ENCODE assay signal across 8 mouse cellular contexts in genomic region chr8:127118373-127118861, GRCm38 (mm10). TPM values are rescaled to one million over a fixed set of nuclear protein-coding genes. Genes with fewer than 3 reads are reported as not detected.
DNase-seq lines count a peak whose midpoint lies in the region; ATAC-seq and TF ChIP-seq lines count a peak whose summit lies in the region.

No protein-coding gene starts in this region.

- no peak overlapping the region for H3K27ac ChIP-seq in forebrain, embryonic 14.5 days (ENCODE audit: low read depth, low read length)
- H3K27ac ChIP-seq in forebrain, embryonic 11.5 days (ENCODE audit: low read depth, low read length), result no peak overlapping the region
- peak overlapping the region; percentile 33 for H3K27ac ChIP-seq in heart, embryonic 15.5 days
- no peak overlapping the region for H3K27ac ChIP-seq in intestine, postnatal 0 days (ENCODE audit: low read depth, low read length)

- DNase-seq in forebrain, embryonic 14.5 days (ENCODE audit: low spot score), result peak; percentile 78
- DNase-seq in forebrain, embryonic 11.5 days (ENCODE audit: low spot score), result no peak
- DNase-seq in urinary bladder, postnatal 14 days (ENCODE audit: low spot score), result peak; percentile 61
- DNase-seq in urinary bladder, adult 18-20 months (ENCODE audit: low spot score in 2 of 2), result no peak
- no peak for DNase-seq in lung, postnatal 4 days
- no peak for DNase-seq in embryo, embryonic 10.5 days (ENCODE audit: low spot score)

- 57% methylated on average over 11 of the region's 11 CpGs for WGBS in forebrain, embryonic 14.5 days
- 79% methylated on average over 11 of the region's 11 CpGs for WGBS in forebrain, embryonic 11.5 days
- WGBS in heart, embryonic 15.5 days, result 63% methylated on average over 11 of the region's 11 CpGs
- WGBS in intestine, postnatal 0 days, result 80% methylated on average over 11 of the region's 11 CpGs

- no peak overlapping the region for H3K4me2 ChIP-seq in forebrain, embryonic 14.5 days (ENCODE audit: low read length)
- no peak overlapping the region for H3K4me2 ChIP-seq in forebrain, embryonic 11.5 days (ENCODE audit: low read depth, low read length, severe bottlenecking)
- no peak overlapping the region for H3K4me2 ChIP-seq in heart, embryonic 15.5 days
- H3K4me2 ChIP-seq in intestine, postnatal 0 days (replicated peaks; ENCODE audit: low read depth), result no peak overlapping the region

- H3K27me3 ChIP-seq in forebrain, embryonic 14.5 days (replicated peaks; ENCODE audit: control insufficient read depth, insufficient read depth, low read length), result no peaks in the 10 kb centered on the region
- no peaks in the 10 kb centered on the region for H3K27me3 ChIP-seq in forebrain, embryonic 11.5 days (ENCODE audit: control insufficient read depth, insufficient read depth, low read length)
- H3K27me3 ChIP-seq in heart, embryonic 15.5 days, result no peaks in the 10 kb centered on the region
- H3K27me3 ChIP-seq in intestine, postnatal 0 days (replicated peaks; ENCODE audit: control insufficient read depth, insufficient read depth, low read length), result no peaks in the 10 kb centered on the region

- no peaks in the 10 kb centered on the region for H3K9me3 ChIP-seq in forebrain, embryonic 14.5 days (replicated peaks; ENCODE audit: control insufficient read depth, low read length)
- H3K9me3 ChIP-seq in forebrain, embryonic 11.5 days (ENCODE audit: control insufficient read depth, low read length), result no peaks in the 10 kb centered on the region
- H3K9me3 ChIP-seq in heart, embryonic 15.5 days (replicated peaks), result no peaks in the 10 kb centered on the region
- H3K9me3 ChIP-seq in intestine, postnatal 0 days (ENCODE audit: control insufficient read depth), result no peaks in the 10 kb centered on the region

- no peak overlapping the region for H3K4me3 ChIP-seq in forebrain, embryonic 14.5 days (ENCODE audit: low read depth, low read length)
- no peak overlapping the region for H3K4me3 ChIP-seq in forebrain, embryonic 11.5 days (ENCODE audit: low read depth, low read length)
- H3K4me3 ChIP-seq in heart, embryonic 15.5 days, result no peak overlapping the region
- no peak overlapping the region for H3K4me3 ChIP-seq in intestine, postnatal 0 days (ENCODE audit: low read depth, low read length)

- no peak overlapping the region for H3K9ac ChIP-seq in forebrain, embryonic 14.5 days (ENCODE audit: low read length)
- H3K9ac ChIP-seq in forebrain, embryonic 11.5 days (ENCODE audit: low read length), result no peak overlapping the region
- no peak overlapping the region for H3K9ac ChIP-seq in heart, embryonic 15.5 days
- no peak overlapping the region for H3K9ac ChIP-seq in intestine, postnatal 0 days (ENCODE audit: low read depth, low read length)

- ATAC-seq in forebrain, embryonic 14.5 days, result 0 out of 2 replicates have a peak, but pooled peaks have one; percentile 23
- ATAC-seq in forebrain, embryonic 11.5 days (replicated peaks; ENCODE audit: low FRiP score), result no peak
- ATAC-seq in heart, embryonic 15.5 days (replicated peaks; ENCODE audit: insufficient number of reproducible peaks, insufficient read depth, low FRiP score, low read depth), result no peak
- ATAC-seq in intestine, postnatal 0 days, result no peak

- no peak for TF ChIP-seq CTCF in intestine, postnatal 0 days (IDR thresholded peaks at IDR 0.05; ENCODE audit: low read depth)

- H3K36me3 ChIP-seq in forebrain, embryonic 14.5 days (ENCODE audit: control insufficient read depth, insufficient read depth, low read length), result no peaks in the 10 kb centered on the region
- H3K36me3 ChIP-seq in forebrain, embryonic 11.5 days (ENCODE audit: control insufficient read depth, insufficient read depth, low read length), result no peaks in the 10 kb centered on the region
- no peaks in the 10 kb centered on the region for H3K36me3 ChIP-seq in heart, embryonic 15.5 days
- H3K36me3 ChIP-seq in intestine, postnatal 0 days (ENCODE audit: control insufficient read depth, insufficient read depth), result no peaks in the 10 kb centered on the region

- H3K4me1 ChIP-seq in forebrain, embryonic 14.5 days (ENCODE audit: control insufficient read depth, insufficient read depth, low read length), result no peaks in the 10 kb centered on the region; the same call in none of the 2 replicates
- H3K4me1 ChIP-seq in forebrain, embryonic 11.5 days (replicated peaks; ENCODE audit: control insufficient read depth, insufficient read depth, low read length), result no peaks in the 10 kb centered on the region
- peaks cover 49% of the 10 kb centered on the region for H3K4me1 ChIP-seq in heart, embryonic 15.5 days (replicated peaks)
- H3K4me1 ChIP-seq in intestine, postnatal 0 days (replicated peaks; ENCODE audit: control insufficient read depth, insufficient read depth, low read length), result no peaks in the 10 kb centered on the region

RNA-seq across cellular contexts. Expression of gene Pard3, which starts 54.7 kb away (rescaled TPM):
- polyA plus RNA-seq in forebrain, embryonic 14.5 days (2014; fragmentation: Nextera tagmentation; extraction: Ambion mirVana), result 15.5 and 16.5 TPM in 2 replicates
- 39.8 and 42.0 TPM in 2 replicates for polyA plus RNA-seq in forebrain, embryonic 11.5 days (2014; fragmentation: Nextera tagmentation; extraction: Ambion mirVana)
- polyA plus RNA-seq in heart, embryonic 15.5 days (2015; fragmentation: Nextera tagmentation; extraction: Ambion mirVana), result 14.9 and 17.5 TPM in 2 replicates
- polyA plus RNA-seq in intestine, postnatal 0 days (2015; fragmentation: Nextera tagmentation; extraction: Ambion mirVana), result 12.5 and 14.2 TPM in 2 replicates

Comparison
In these comparisons a context has a peak if more than half of its experiments do, and no peak if none do; other contexts are left out.
1. DNase-seq: peak in forebrain, embryonic 14.5 days (single experiment) and urinary bladder, postnatal 14 days (single experiment); none in forebrain, embryonic 11.5 days (single experiment), urinary bladder, adult 18-20 months (0 of 2), lung, postnatal 4 days (0 of 2) and embryo, embryonic 10.5 days (single experiment).